Mouse (Mus musculus): Measurements from ENCODE around the gene Notch3. TPM values are rescaled to one million over a fixed set of nuclear protein-coding genes. Genes with fewer than 3 reads are reported as not detected.

Notch3 gene
- polyA plus RNA-seq, 1 experiment from 2014 or later, result 23.4 TPM

DNA sequence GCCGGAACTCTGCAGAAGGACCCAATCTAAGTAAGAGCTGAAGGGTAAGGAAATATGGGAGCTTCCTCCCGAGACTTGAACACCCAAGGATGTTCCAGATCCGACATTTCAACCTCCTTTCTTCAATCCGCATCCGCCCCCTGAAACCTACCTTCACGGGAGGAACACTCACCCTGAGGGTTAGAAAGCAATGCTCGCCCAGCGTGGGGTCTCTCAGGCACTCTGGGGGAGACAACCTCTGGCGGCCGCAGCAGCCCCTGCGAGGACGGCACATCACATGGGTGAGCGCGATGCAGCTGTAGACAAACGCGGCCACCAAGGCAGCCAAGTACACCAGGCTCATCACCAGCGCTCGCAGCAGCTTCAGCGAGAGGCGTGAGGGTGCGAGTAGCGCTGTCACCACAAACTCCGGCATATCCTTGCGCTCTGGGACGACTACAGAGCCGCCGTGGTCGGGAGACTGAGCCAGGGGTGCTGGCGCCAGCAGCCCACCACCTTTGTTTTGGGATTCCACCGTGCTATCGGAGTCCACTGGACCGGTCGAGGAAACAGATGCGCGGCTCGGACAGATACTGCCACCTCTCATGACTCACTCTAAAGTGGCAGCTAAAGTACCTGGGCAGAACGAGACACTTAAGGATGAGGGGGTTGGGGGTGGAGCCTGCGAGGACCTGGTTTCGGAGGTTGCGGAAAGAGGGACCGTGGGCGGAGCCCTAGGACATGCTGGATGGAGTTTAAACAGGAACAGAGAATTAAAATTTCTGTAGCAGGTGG lies 22.4 kb upstream of the Notch3 start, which contains the start of gene Ephx3:
Gene Ephx3, minus strand, starts transcription at position 687 of the 774 bp plus-strand sequence.
- Histone ChIP-seq H3K4me3 (peak within 1 kb of the TSS; percentile 58), H3K9me3 (replicated peaks) (no peaks in the 10 kb centered on the region), H3K27me3 (ENCODE audit: low read depth, poor library complexity, severe bottlenecking) (peaks cover 39% of the 10 kb centered on the region), H3K4me1 (peaks cover 17% of the 10 kb centered on the region), H3K36me3 (peaks cover 2% of the 10 kb centered on the region; the same call in 1 of the 2 replicates), H3K27ac (replicated peaks) (peak within 1 kb of the TSS; percentile 38)
- DNase-seq (ENCODE audit: low spot score), result peak; percentile 37
- whole genome bisulfite sequencing, result 5% methylated on average over 42 of the region's 42 CpGs

DNA sequence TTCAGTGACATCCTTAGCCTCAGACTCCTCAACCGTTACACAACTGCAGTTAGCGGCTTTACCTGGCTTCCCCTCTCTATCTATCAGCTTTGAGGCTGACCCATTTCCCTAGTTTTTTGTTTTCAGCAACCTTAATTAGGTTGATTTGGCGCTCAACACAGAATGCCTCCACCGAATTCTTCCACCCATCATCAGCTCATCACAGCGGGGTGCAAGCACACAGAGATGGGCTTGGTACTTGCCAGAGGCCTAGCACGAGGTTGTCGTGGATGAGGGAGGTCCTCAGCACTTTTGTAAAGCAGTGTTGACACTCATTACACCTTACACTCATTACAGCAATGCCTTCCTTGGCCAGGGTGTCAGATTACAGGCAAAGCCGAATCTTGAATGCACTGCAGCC lies 16.4 kb upstream of the Notch3 start:
- no peaks in the 10 kb centered on the region for H3K36me3 ChIP-seq
- H3K4me3 ChIP-seq, result no peak overlapping the region
- WGBS, result 34% methylated on average over 8 of the region's 8 CpGs
- H3K4me1 ChIP-seq, result peaks cover 36% of the 10 kb centered on the region
- H3K27me3 ChIP-seq (ENCODE audit: low read depth, poor library complexity, severe bottlenecking), result peaks cover 12% of the 10 kb centered on the region
- DNase-seq (ENCODE audit: low spot score), result no peak
- H3K9me3 ChIP-seq (replicated peaks), result no peaks in the 10 kb centered on the region
- H3K27ac ChIP-seq (replicated peaks), result 0 out of 2 replicates have a peak overlapping the region, but pooled peaks have one; percentile 38

DNA sequence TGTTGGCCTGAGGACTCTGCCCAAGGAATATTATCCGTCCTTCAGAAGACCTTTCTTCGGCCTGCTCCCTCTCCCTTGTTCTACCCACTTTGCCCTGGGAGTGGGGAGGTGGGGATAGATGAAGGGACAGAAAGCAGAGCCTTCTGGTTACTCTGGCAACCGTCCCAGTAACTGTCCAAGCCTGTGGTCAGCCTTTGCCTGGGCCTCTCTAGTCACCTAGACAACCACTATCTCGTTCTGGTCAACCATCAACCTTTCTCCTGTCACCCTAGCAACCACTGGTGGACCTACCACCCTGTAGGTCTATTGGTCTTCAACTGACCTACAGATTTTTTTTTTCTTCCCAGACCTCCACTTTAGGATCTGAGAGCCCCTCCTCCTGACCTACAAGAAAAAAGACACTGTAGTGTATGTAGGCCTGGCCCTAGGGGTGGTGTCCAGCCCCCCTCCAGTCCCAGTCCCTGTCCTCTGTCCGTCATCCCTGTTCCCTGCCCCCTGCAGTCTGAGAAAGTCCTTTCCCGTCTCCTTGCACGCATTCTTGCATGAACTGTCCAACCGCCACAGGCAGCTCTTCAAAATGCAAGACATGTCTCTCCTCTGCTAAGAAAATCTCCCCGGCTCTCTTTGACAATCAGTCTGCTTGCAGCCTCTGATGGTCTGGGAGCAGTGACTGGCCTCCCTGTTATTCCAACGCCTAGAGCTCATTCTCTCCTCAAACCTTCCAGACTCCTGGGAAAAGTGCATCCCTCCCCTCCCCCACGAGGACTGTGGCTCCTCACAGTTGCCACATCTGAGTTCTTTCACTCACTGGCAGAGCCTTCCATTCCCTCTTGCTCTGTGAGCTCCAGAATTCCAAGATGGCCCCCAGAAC lies 13.2 kb upstream of the Notch3 start:
- Histone ChIP-seq H3K36me3 (no peaks in the 10 kb centered on the region), H3K27me3 (ENCODE audit: low read depth, poor library complexity, severe bottlenecking) (peaks cover 4% of the 10 kb centered on the region), H3K27ac (replicated peaks) (peak overlapping the region; percentile 84), H3K9me3 (replicated peaks) (no peaks in the 10 kb centered on the region), H3K4me1 (peaks cover 36% of the 10 kb centered on the region), H3K4me3 (peak overlapping the region; percentile 26; the same call in 1 of the 2 replicates)
- peak; percentile 41 for DNase-seq (ENCODE audit: low spot score)
- 48% methylated on average over 11 of the region's 11 CpGs for WGBS

DNA sequence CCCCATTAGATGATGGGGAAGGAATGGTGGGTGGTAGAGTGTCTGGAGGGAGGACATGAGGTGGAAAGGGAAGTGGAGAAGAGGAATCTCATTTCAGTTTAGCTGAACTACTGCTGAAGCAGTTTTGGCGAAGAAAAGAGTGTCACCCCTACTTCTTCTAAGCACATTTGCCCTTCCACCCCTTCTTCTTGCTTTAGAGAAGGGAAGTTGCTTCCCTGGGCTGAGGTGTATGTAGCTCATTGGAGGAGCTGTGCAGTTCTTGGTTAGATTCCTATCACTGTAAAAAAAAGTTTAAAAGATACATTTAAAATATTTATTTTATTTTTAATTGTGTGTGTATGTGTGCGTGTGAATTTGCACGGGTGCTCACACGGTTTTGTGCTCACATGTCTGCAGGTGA lies 10.3 kb upstream of the Notch3 start:
- H3K4me1 ChIP-seq, result peaks cover 38% of the 10 kb centered on the region
- WGBS, result 95% methylated on average over 4 of the region's 4 CpGs
- no peak overlapping the region for H3K4me3 ChIP-seq
- no peaks in the 10 kb centered on the region for H3K27me3 ChIP-seq (ENCODE audit: low read depth, poor library complexity, severe bottlenecking)
- no peak for DNase-seq (ENCODE audit: low spot score)
- no peaks in the 10 kb centered on the region for H3K36me3 ChIP-seq
- no peaks in the 10 kb centered on the region for H3K9me3 ChIP-seq (replicated peaks)
- H3K27ac ChIP-seq (replicated peaks), result no peak overlapping the region

DNA sequence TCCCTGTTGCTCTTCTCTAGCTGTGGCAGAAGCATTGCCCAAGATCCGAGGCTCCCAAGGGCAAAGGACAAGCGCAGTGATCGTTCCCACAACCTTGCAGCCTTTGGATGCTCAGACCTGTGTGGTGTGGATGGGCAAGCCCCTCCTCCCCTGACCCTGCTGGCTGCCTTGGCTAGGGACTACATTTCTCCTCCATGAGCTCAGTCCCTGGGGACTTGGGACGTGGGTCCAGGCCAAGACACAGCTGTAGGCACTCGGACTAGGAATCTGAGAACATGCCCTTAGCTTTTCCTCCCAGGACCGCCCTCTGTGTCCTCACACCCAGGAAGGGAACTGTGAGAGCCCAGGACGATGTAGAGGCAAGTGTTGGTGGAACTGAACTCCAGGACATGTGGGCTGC lies 6.5 kb upstream of the Notch3 start:
- Histone ChIP-seq H3K4me3 (no peak overlapping the region), H3K27me3 (ENCODE audit: low read depth, poor library complexity, severe bottlenecking) (no peaks in the 10 kb centered on the region), H3K9me3 (replicated peaks) (no peaks in the 10 kb centered on the region), H3K36me3 (no peaks in the 10 kb centered on the region), H3K4me1 (peaks cover 12% of the 10 kb centered on the region), H3K27ac (replicated peaks) (peak overlapping the region; percentile 56)
- DNase-seq (ENCODE audit: low spot score), result no peak
- 68% methylated on average over 7 of the region's 7 CpGs for WGBS

DNA sequence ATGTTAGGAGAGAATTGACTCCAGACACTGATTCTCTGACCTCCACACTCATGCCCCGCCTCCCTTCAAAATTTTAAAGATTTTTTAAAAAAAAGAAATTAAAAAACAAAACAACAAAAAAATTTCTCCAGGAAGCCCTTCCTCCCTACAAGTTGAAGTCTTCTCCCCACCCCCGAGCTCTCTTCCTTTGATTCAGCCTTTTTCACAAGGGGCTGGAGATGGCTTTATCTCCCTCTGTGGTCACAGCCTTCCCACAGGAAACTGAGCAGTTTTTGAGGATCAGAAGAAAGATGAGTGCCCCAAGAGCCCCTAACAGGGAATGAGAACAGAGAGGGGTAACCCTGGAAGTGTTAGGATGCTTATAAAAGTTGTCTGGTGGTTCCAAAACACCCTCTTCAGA lies 5.8 kb upstream of the Notch3 start:
- Histone ChIP-seq H3K27me3 (ENCODE audit: low read depth, poor library complexity, severe bottlenecking) (peaks cover 5% of the 10 kb centered on the region; the same call in 1 of the 2 replicates), H3K4me1 (peaks cover 16% of the 10 kb centered on the region), H3K27ac (replicated peaks) (peak overlapping the region; percentile 56; the same call in 1 of the 2 replicates), H3K4me3 (no peak overlapping the region), H3K9me3 (replicated peaks) (no peaks in the 10 kb centered on the region), H3K36me3 (no peaks in the 10 kb centered on the region)
- 68% methylated on average over 2 of the region's 2 CpGs for WGBS
- DNase-seq (ENCODE audit: low spot score), result no peak

DNA sequence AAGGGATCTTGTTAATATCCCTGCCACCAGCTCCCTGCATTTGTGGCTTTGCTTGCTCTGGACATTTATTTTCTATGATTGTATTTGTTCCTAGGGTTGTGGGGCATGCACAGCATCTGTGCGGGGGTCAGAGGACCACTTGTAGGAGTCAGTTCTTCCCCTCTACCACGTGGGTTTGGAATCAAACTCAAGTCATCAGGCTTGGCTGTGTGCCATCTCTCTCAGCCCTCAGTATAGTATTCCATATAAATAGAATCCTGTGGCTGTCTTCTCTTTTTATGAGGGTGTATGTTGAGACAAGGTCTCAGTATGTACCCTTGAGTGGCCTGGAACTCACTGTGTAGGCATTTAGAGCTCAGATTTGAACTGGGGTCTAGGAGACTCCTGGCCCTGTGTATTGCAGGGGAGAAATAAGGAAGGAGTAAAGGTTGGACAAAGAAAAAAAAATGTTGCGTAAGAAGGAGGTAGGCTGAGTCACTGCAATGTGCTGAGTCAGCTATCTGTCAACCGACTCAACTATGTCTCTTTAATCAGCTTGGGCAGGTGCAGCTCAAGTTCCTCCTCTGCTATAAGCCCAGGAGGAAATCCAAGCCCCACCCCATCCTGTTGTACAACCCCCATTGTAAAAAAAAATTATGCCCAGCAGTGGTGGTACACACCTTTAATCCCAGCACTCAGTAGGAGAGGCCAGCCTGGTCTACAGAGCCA lies 3.0 kb upstream of the Notch3 start:
- Histone ChIP-seq H3K36me3 (no peaks in the 10 kb centered on the region), H3K4me3 (no peak overlapping the region), H3K9me3 (replicated peaks) (no peaks in the 10 kb centered on the region), H3K27me3 (ENCODE audit: low read depth, poor library complexity, severe bottlenecking) (peaks cover 7% of the 10 kb centered on the region; the same call in 1 of the 2 replicates), H3K27ac (replicated peaks) (no peak overlapping the region), H3K4me1 (peaks cover 40% of the 10 kb centered on the region)
- no peak for DNase-seq (ENCODE audit: low spot score)
- 84% methylated on average over 4 of the region's 4 CpGs for WGBS

DNA sequence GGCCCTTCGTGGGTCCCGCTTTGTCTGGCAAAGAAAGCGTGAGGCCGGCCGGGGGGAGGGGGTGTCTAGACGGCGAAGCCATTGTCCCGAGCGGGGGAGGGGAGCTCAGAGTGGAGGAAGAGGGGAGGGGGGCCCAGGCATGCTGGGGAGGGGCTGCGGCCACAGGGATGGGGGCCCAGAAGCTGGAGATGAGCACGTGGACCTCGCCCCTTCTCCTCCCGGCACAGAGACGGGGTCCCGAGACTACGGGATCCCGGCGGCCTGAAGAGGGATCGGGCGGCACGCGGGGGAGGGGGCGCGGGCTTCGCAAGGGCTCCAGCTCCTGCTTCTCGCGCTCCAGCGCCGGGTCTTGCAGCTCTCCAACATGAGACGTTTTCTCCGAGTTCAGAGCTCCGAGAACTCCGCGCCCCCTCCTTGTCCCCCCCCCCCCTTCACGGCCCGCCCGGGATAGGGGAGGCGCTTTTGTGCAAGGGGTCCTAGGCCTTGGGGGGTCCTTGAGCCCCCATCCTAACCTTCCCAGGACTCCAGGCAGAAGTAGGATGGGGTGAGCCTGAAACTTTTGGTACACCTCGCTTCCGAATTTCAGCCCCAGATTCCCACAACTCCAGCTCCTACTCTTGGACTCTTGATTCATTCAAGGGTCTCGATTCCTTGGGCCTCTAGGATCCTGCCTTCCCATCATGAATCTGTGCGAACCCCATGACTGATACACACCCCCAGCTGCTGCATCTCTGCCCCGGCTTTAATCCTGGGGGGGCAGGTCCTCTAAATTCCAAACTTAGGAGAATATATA lies 653 bp downstream of the Notch3 start:
- Histone ChIP-seq H3K27me3 (ENCODE audit: low read depth, poor library complexity, severe bottlenecking) (peaks cover 20% of the 10 kb centered on the region), H3K9me3 (replicated peaks) (no peaks in the 10 kb centered on the region), H3K4me1 (peaks cover 64% of the 10 kb centered on the region), H3K4me3 (peak overlapping the region; percentile 85), H3K27ac (replicated peaks) (peak overlapping the region; percentile 98), H3K36me3 (peaks cover 20% of the 10 kb centered on the region)
- DNase-seq (ENCODE audit: low spot score), result peak; percentile 95
- WGBS, result under 1% methylated on average over 43 of the region's 43 CpGs

DNA sequence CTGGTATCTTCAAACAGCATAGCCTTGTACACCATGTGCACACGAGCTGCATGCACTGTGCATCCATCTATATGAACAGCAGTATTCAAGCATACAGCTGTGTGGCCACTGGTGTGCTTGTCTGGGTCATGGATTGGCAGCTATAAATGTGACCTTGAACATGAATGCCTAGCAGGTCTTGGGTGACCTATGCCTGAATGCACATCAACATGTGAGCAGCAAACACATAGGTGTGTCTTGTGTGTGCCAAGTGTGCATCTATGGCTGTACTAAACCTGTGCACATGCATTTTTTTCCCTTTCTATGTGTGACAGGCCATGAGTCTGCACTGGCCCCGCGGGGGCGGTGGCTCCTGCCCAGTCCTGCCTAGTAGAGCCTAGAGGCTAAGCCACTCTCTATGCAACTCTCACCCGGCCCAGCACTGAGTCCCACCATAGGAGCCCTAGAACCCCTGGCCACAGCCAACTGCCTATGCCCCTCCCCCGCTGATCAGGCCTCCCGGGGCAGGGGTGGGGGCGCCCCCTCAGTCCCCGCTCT lies 1.3 kb downstream of the Notch3 start:
- H3K4me3 ChIP-seq, result peak overlapping the region; percentile 85
- WGBS, result 5% methylated on average over 9 of the region's 9 CpGs
- no peak for DNase-seq (ENCODE audit: low spot score)
- peaks cover 26% of the 10 kb centered on the region for H3K36me3 ChIP-seq
- peak overlapping the region; percentile 98 for H3K27ac ChIP-seq (replicated peaks)
- H3K9me3 ChIP-seq (replicated peaks), result no peaks in the 10 kb centered on the region
- H3K4me1 ChIP-seq, result peaks cover 68% of the 10 kb centered on the region
- peaks cover 20% of the 10 kb centered on the region for H3K27me3 ChIP-seq (ENCODE audit: low read depth, poor library complexity, severe bottlenecking)

DNA sequence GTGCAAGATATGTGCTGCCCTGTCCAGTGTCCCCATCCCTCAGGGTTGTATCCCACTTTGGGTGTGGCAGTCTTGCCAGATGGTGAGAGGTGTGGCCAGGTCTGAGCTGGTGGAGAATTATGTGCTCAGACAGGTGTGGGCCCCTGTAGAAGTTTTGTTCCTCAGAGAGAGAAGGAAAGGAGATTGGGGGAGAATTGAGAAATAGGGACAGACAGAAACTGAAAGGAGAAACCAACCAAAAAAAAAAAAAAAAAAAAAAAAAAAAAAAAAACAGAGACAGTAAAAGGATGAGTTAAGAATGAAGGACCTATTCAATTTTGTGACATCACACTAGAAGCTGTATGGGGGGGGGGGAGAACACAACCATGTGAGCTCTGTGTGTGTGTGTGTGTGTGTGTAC lies 1.9 kb downstream of the Notch3 start:
- peaks cover 68% of the 10 kb centered on the region for H3K4me1 ChIP-seq
- H3K27me3 ChIP-seq (ENCODE audit: low read depth, poor library complexity, severe bottlenecking), result peaks cover 20% of the 10 kb centered on the region
- peak overlapping the region; percentile 98 for H3K27ac ChIP-seq (replicated peaks)
- H3K36me3 ChIP-seq, result peaks cover 32% of the 10 kb centered on the region
- peak overlapping the region; percentile 85 for H3K4me3 ChIP-seq
- no peak for DNase-seq (ENCODE audit: low spot score)
- no peaks in the 10 kb centered on the region for H3K9me3 ChIP-seq (replicated peaks)

DNA sequence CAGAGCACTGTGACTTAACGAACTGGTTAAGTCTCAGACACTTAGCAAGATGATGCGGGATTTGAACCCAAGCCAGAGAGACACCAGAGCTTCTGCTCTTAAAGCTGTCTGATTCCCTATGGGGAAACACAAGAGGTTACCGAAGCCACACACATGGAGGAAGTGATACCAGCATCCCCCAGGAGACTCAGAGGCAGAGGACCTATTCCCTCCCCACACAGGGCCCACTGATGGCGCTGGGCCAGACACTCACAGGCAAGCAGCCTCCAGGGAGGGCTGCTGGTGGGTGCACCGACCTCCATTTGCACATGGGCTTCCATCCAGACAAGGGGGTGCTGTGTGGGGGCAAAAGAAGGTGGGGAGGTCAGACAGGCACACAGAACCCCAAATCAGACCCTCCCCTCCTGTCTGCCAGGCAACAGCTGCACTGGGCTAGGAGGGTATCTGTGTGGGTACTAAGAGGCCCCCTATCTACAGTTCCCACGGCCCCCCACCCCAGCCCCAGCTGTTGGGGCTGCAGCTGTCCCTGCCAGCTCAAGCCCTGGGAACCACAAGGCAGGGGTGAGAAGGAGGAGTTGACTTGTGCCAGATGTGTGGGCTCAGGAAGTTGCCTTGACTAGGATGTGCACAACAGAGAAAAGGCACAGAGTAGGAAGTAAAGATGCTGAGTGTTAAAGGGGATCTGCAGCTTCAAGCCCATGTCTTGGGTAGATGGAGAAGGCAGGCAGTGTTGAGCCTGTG lies 2.6 kb downstream of the Notch3 start:
- DNase-seq (ENCODE audit: low spot score), result no peak
- peaks cover 68% of the 10 kb centered on the region for H3K4me1 ChIP-seq
- H3K27ac ChIP-seq (replicated peaks), result peak overlapping the region; percentile 75

More for the DNA sequence above, 2.6 kb downstream of the Notch3 start:
- 74% methylated on average over 6 of the region's 6 CpGs for WGBS
- Histone ChIP-seq H3K27me3 (ENCODE audit: low read depth, poor library complexity, severe bottlenecking) (peaks cover 20% of the 10 kb centered on the region), H3K9me3 (replicated peaks) (no peaks in the 10 kb centered on the region), H3K36me3 (peaks cover 39% of the 10 kb centered on the region), H3K4me3 (peak overlapping the region; percentile 21; the same call in 1 of the 2 replicates)
